Mouse (Mus musculus) small intestine, adult 2 months (tissue): ENCODE data around the gene Snapc4. TPM values are rescaled to one million over a fixed set of nuclear protein-coding genes. Genes with fewer than 3 reads are reported as not detected.
A peak's percentile ranks its signal among the peaks of the same experiment; 100 is the strongest.

Experiments
- H3K27ac ChIP-seq: fragments of 200-500 bp; 2 replicates; pipeline ENCODE4 v1.5.1; 2012; ENCODE audit warnings: low read depth, low read length, control low read depth, inconsistent platforms; ENCODE audit not compliant: insufficient read depth
- H3K27me3 ChIP-seq: fragments of 200-500 bp; 2 replicates; pipeline ENCODE4 v1.6.1; 2012; ENCODE audit warnings: mild to moderate bottlenecking, moderate library complexity, low read length, inconsistent platforms; ENCODE audit not compliant: control insufficient read depth, insufficient read depth
- H3K36me3 ChIP-seq: fragments of 200-500 bp; 2 replicates; pipeline ENCODE4 v1.6.1; 2012; ENCODE audit warnings: mild to moderate bottlenecking, low read length, control low read depth, inconsistent platforms; ENCODE audit not compliant: control insufficient read depth, insufficient read depth
- H3K4me1 ChIP-seq: fragments of 200-500 bp; 2 replicates; pipeline ENCODE4 v1.6.1; 2012; ENCODE audit warnings: low read length, inconsistent platforms, mixed read lengths; ENCODE audit not compliant: control insufficient read depth, insufficient read depth, insufficient read length
- H3K4me3 ChIP-seq: fragments of 200-500 bp; 2 replicates; pipeline ENCODE4 v1.5.1; 2012; ENCODE audit warnings: low read depth, mild to moderate bottlenecking, control low read depth, inconsistent platforms, low read length, moderate library complexity
- CTCF ChIP-seq: fragments of 200-500 bp; IDR thresholded peaks from 2 replicates; pipeline ENCODE4 v1.5.1; 2012; ENCODE audit warnings: low read depth, mild to moderate bottlenecking, control low read depth, inconsistent platforms, low read length, moderate library complexity, mixed read lengths; ENCODE audit not compliant: insufficient replicate concordance, insufficient read length; ENCODE audit errors: extremely low read depth
- POLR2A ChIP-seq: fragments of 200-500 bp; IDR thresholded peaks from 2 replicates; pipeline ENCODE4 v1.6.1; 2012; ENCODE audit warnings: low read depth, mild to moderate bottlenecking, control low read depth, inconsistent platforms, low read length, moderate library complexity
- WGBS: fragments of 180-500 bp; shearing (Covaris S2); methylation state at CpG from one replicate; pipeline ENCODE4 v1.1.7; 2018; 5-methylcytosine and 5-hydroxymethylcytosine counted together
- polyA plus RNA-seq: library from polyadenylated mRNA; depleted of rRNA; stranded (reverse); fragments of >200 nt; gene quantifications from 2 replicates; pipeline ENCODE4 v1.2.3, GENCODE M21; 2012; rRNA removed

Snapc4 gene
- polyA plus RNA-seq, result 14.0 and 20.4 TPM in 2 replicates

GRCm38 (mm10) chr2:26380131-26380771 is at the start of gene Snapc4:
Gene Snapc4, minus strand, starts transcription at chr2:26380653.
- Histone ChIP-seq H3K27me3 (no peaks in the 10 kb centered on the region), H3K36me3 (peaks cover 40% of the 10 kb centered on the region), H3K27ac (peak within 1 kb of the TSS; percentile 7; the same call in 1 of the 2 replicates), H3K4me1 (peaks cover 3% of the 10 kb centered on the region; the same call in 1 of the 2 replicates), H3K4me3 (peak within 1 kb of the TSS; percentile 98)
- WGBS, result under 1% methylated on average over 38 of the region's 38 CpGs
- TF ChIP-seq CTCF, result no peak
- TF ChIP-seq POLR2A, result no peak

DNA sequence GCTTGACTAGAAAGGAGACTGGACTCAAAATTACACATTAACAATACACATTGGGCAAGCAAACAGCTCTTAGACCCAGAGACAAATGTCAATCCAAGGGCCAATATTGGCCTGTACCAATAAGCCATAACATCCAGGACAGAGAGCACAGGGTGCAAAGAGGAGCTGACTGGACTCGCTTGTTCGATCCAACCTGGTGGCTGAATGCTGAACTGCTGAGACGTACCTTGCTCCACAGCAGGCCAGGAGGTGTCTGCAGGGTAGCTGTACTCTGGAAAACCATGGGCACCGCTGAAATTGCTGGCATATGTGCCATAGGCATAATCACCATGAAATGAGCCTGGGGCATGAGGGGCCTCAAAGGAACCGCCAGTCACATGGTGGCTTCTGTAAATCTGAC is 49.4 kb upstream of the Snapc4 start:
- peaks cover 73% of the 10 kb centered on the region for H3K36me3 ChIP-seq
- TF ChIP-seq CTCF (no peak), POLR2A (no peak)
- H3K4me3 ChIP-seq, result no peak overlapping the region
- no peak overlapping the region for H3K27ac ChIP-seq
- H3K27me3 ChIP-seq, result no peaks in the 10 kb centered on the region
- WGBS, result 95% methylated on average over 5 of the region's 5 CpGs
- peaks cover 2% of the 10 kb centered on the region; the same call in 1 of the 2 replicates for H3K4me1 ChIP-seq

DNA sequence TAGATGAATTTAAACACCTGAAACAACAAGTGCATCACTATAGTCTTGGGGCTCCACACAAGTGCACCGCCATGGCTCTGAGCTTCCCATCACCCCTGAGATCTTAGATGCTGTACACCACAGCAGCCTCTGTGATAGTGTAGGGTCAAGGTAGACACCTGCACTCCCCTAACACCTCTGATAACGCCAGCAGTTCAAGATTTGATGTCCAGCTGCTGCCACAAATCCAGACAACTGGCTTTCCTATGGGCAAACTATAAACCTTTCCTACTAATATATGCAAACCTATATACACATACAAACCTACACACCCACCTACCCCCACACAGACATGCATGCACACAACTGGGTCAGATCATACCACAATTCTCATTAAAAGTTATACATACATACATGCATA is 44.1 kb upstream of the Snapc4 start:
- 94% methylated on average over 2 of the region's 2 CpGs for WGBS
- Histone ChIP-seq H3K27ac (no peak overlapping the region), H3K4me1 (no peaks in the 10 kb centered on the region), H3K27me3 (no peaks in the 10 kb centered on the region), H3K4me3 (no peak overlapping the region), H3K36me3 (peaks cover 85% of the 10 kb centered on the region)
- TF ChIP-seq CTCF (no peak), POLR2A (no peak)

- Histone ChIP-seq H3K4me1 (no peaks in the 10 kb centered on the region), H3K4me3 (no peak overlapping the region), H3K36me3 (peaks cover 82% of the 10 kb centered on the region), H3K27ac (no peak overlapping the region), H3K27me3 (no peaks in the 10 kb centered on the region)
- 79% methylated on average over 1 of the region's 1 CpGs for WGBS
- no peak for TF ChIP-seq CTCF
- no peak for TF ChIP-seq POLR2A
Measured at GRCm38 (mm10) chr2:26423086-26423485, 42.6 kb upstream of the Snapc4 start.

DNA sequence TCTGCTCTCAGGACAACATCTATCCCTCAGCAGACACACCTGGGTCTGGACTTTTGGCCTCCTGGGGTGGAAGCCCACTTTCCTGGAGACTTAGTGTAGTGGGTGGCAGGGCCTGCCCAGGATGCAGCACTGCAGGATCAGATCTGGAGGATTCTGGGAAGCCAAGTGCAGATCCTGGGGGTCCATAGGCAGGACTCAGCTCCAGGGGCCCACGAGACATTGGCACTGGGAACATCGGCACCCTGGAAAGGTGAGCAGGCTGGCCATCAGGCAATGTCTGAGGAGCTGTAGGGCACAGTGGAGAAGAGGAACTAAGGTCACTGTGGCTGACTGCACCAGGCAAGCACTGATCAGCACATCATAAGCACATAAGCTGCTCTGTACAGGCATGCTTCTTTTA is 41.5 kb upstream of the Snapc4 start:
- Histone ChIP-seq H3K4me1 (no peaks in the 10 kb centered on the region), H3K4me3 (no peak overlapping the region), H3K36me3 (peaks cover 80% of the 10 kb centered on the region), H3K27ac (no peak overlapping the region), H3K27me3 (no peaks in the 10 kb centered on the region)
- 98% methylated on average over 2 of the region's 2 CpGs for WGBS
- TF ChIP-seq POLR2A (no peak), CTCF (no peak)

DNA sequence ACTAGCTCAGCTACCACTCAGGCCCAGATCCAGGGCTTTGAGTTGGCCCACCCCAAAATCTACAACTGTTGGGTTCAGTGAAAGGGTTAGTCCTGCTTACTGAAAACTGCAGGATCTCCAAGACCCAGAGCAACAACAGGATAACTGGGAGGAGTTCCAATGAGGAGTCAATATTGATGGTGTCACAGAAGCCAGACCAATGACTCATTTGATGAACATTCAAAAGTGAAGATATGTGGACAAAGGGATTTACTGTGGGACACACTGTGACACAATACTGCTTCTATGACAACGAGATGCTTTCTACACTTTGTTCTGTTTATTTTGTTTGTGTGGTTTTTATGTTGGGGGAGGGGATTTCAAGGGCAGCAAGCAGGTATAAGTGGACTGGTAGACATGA is 37.7 kb upstream of the Snapc4 start:
- 76% methylated on average over 1 of the region's 1 CpGs for WGBS
- peaks cover 76% of the 10 kb centered on the region for H3K36me3 ChIP-seq

GRCm38 (mm10) chr2:26417066-26417465 is 36.6 kb upstream of the Snapc4 start:
- no peak overlapping the region for H3K27ac ChIP-seq
- TF ChIP-seq POLR2A (no peak), CTCF (no peak)
- no peaks in the 10 kb centered on the region for H3K4me1 ChIP-seq
- no peak overlapping the region for H3K4me3 ChIP-seq
- peaks cover 72% of the 10 kb centered on the region for H3K36me3 ChIP-seq
- H3K27me3 ChIP-seq, result no peaks in the 10 kb centered on the region

More for the DNA sequence above, 37.7 kb upstream of the Snapc4 start:
- Histone ChIP-seq H3K4me3 (no peak overlapping the region), H3K27ac (no peak overlapping the region), H3K4me1 (no peaks in the 10 kb centered on the region), H3K27me3 (no peaks in the 10 kb centered on the region)
- TF ChIP-seq POLR2A, result no peak
- TF ChIP-seq CTCF, result no peak
